Mouse (Mus musculus) retina, embryonic 14.5 days (tissue): ENCODE measurements around the gene Nxpe5.
A peak's percentile ranks its signal among the peaks of the same experiment; 100 is the strongest.

ENCODE experiments used
- DNase-seq: peaks from one replicate; pipeline ENCODE4 v3.0.0-alpha.2; 2015; ENCODE audit warnings: low spot score

Gene Nxpe5

DNA sequence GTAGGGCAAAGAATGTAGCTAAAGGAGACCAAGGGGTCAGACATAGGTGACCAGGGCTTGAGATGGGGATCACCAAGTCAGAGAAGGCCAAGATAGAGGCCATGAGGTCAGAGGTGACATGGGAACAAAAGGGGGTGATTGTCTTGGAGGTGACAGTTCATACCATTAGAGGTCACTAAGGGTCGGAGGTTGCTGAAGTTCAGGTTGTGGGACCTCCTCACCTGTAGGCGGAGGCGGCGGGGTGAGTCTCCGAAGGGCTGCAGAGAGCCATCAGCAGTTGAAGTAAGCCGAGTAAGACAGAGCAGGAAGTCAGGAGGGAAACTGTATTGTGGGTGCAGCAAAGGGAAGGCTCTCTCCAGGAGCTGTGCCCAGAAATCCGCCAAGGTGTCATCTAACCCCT lies 52.3 kb downstream of the Nxpe5 start:
- DNase-seq = no peak

DNA sequence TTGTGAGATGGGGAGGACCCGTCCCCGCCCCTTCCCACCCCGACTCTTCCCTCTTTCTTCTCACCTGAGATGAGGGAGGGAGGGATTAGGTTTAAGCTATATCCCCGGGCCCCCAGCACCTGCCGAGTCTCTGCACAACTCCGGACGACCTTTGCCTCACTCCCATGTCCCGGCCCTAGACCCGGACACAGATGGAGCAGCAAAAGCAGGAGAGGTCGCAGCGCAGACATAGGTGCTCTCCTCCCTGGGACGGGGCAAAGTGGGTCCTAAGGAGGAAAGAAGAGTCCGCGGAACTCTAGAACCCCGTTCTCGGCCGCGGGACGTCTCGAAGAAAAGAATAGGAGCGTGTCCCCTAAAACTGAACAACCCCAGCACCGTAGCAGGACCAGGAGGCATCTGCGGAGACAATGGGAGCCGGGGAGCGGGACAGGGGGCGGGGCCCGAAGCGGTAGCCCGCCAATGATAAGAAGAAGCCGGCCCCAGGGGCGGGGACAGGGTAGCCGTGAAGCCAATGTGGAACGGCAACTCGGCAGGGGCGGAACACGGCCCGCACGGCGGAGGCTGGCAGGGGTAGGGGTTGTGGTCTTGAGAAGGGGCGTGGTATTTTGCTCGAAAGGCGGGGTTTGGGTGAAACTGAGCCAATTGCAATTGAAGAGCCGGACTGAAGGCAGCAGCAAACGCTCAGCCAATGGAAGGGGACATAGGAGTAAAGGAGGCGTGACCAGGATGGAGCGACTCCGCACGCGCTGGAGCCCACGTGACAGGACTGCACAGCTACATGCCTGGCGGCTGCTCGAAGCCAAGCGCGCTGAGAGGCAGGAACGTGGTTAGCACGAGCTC lies 54.1 kb downstream of the Nxpe5 start, which contains the start of the genes Gm43720, Gpc2 and Stag3:
TSS of gene Gm43720 (minus strand) at position 374 of the 840 bp plus-strand sequence.
TSS of gene Gpc2 (minus strand) at position 421 of the 840 bp plus-strand sequence.
TSS of gene Stag3 (plus strand) at position 656 of the 840 bp plus-strand sequence.
- DNase-seq = peak; percentile 97

DNA sequence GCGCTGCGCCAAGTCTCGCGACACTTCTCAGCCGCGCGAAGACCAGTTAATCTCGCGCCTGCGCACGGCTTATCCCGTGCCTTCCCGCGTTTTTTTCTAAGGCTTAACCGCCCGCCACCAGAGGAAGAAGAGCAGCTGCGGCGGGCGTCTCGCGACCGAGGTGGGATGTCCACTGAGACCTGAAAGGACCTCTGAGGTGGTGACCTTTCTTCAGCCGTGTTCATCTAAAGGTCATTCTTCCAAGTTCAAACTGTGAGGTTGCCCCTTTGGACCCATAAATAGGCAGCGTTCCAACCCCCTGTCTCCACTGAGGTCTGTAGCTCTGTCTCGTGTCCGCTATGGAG lies 54.7 kb downstream of the Nxpe5 start:
- DNase-seq = no peak

DNA sequence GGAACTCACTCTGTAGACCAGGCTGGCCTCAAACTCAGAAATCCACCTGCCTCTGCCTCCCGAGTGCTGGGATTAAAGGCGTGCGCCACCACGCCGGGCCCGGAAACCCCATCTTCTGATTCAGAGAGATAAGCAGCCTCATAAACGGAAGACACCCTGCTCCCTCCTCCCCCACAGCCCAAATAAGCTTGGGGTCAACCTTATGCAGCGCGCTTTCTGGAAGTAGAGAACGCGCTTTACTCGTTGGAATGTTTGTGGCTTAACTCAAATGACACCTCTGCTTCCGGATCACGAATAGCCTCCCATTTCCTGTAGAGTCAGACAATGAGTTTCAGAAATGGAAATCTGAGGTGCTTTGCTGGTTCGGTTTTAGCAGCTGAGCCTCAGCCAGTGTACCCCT lies 55.1 kb downstream of the Nxpe5 start:
- DNase-seq = no peak

DNA sequence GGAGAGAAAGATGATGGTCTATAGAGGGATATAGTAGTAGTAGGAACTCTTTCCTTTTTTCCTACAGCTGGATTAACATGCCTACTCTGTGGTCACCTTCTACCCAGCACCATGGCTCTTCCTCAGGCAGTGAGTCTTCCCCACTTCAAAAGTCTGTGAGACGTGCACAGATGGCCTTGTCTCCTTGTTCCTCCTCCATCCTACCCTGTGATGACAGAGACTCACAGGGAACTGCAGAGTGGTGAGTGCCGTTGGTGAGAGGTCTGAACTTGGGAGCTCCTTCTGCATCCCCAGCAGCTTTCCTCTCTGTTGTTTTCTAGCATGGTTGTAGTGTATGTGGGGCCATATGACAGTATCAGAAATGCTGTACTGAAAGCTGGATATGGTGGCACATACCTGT lies 56.1 kb downstream of the Nxpe5 start:
- DNase-seq = no peak

DNA sequence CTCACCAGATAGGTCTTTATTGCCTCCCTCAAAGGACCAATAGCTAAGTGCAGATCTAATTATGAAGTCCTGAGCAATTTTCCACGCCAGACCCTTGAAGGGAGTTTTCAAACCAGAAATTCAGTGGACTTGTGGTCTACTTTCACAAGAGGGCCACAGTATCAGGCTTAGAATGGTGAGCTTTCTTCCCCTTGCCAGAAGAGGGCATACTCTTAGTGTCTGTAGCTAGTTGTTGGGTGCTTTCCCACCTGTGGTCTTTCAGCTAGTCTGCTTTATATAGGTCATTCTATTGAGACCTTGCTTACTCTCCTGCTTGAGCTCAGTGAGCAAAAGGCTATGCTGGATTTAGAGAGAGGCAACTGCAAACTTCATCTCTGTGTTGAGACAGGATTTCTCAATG lies 57.8 kb downstream of the Nxpe5 start:
- DNase-seq = no peak

DNA sequence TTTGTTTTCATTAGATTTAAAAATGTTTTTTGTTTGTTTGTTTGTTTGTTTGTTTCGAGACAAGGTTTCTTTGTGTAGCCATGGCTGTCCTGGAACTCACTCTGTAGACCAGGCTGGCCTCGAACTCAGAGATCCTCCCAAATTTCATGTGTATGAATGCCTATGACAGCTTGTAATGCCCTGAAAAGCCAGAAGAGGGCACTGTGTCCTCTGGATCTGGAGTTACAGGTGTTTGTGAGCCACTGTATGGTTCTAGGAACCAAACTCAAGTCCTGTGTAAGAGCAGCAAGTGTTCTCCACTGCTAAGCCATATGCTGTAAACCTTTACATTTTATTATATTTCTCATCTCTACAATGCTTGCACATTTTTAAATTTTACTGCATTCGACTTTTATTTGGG lies 62.2 kb downstream of the Nxpe5 start:
- DNase-seq = no peak

- no peak for DNase-seq
Measured at GRCm38 (mm10) chr5:138291638-138292037, 65.9 kb downstream of the Nxpe5 start.

- no peak for DNase-seq
Measured at GRCm38 (mm10) chr5:138294158-138294557, 68.5 kb downstream of the Nxpe5 start.

DNA sequence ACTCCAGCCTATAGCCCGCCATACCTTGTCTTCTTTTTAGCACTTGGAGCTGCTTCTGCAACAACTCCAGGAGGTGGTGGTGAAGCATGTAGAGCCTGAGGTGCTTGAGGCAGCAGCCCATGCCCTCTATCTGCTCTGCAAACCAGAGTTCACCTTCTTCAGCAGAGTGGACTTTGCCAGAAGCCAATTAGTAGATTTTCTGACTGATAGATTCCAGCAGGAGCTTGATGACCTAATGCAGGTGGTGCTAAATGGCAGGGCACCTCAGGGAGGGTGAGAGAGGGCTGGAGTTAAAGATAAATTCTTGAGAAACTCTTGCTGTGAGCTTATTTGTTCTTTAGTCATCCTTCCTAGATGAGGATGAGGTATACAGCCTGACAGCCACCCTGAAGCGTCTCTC lies 73.9 kb downstream of the Nxpe5 start:
- DNase-seq = no peak
